Mouse (Mus musculus) small intestine, adult 2 months (tissue): Measurements from ENCODE around the gene H13. TPM values are rescaled to one million over a fixed set of nuclear protein-coding genes. Genes with fewer than 3 reads are reported as not detected.
A peak's percentile ranks its signal among the peaks of the same experiment; 100 is the strongest.

Experiments
- H3K27ac ChIP-seq: fragments of 200-500 bp; 2 replicates; pipeline ENCODE4 v1.5.1; 2012; ENCODE audit warnings: low read depth, low read length, control low read depth, inconsistent platforms; ENCODE audit not compliant: insufficient read depth
- H3K27me3 ChIP-seq: fragments of 200-500 bp; 2 replicates; pipeline ENCODE4 v1.6.1; 2012; ENCODE audit warnings: mild to moderate bottlenecking, moderate library complexity, low read length, inconsistent platforms; ENCODE audit not compliant: control insufficient read depth, insufficient read depth
- H3K36me3 ChIP-seq: fragments of 200-500 bp; 2 replicates; pipeline ENCODE4 v1.6.1; 2012; ENCODE audit warnings: mild to moderate bottlenecking, low read length, control low read depth, inconsistent platforms; ENCODE audit not compliant: control insufficient read depth, insufficient read depth
- H3K4me1 ChIP-seq: fragments of 200-500 bp; 2 replicates; pipeline ENCODE4 v1.6.1; 2012; ENCODE audit warnings: low read length, inconsistent platforms, mixed read lengths; ENCODE audit not compliant: control insufficient read depth, insufficient read depth, insufficient read length
- H3K4me3 ChIP-seq: fragments of 200-500 bp; 2 replicates; pipeline ENCODE4 v1.5.1; 2012; ENCODE audit warnings: low read depth, mild to moderate bottlenecking, control low read depth, inconsistent platforms, low read length, moderate library complexity
- CTCF ChIP-seq: fragments of 200-500 bp; IDR thresholded peaks from 2 replicates; pipeline ENCODE4 v1.5.1; 2012; ENCODE audit warnings: low read depth, mild to moderate bottlenecking, control low read depth, inconsistent platforms, low read length, moderate library complexity, mixed read lengths; ENCODE audit not compliant: insufficient replicate concordance, insufficient read length; ENCODE audit errors: extremely low read depth
- POLR2A ChIP-seq: fragments of 200-500 bp; IDR thresholded peaks from 2 replicates; pipeline ENCODE4 v1.6.1; 2012; ENCODE audit warnings: low read depth, mild to moderate bottlenecking, control low read depth, inconsistent platforms, low read length, moderate library complexity
- WGBS: fragments of 180-500 bp; shearing (Covaris S2); methylation state at CpG from one replicate; pipeline ENCODE4 v1.1.7; 2018; 5-methylcytosine and 5-hydroxymethylcytosine counted together
- polyA plus RNA-seq: library from polyadenylated mRNA; depleted of rRNA; stranded (reverse); fragments of >200 nt; gene quantifications from 2 replicates; pipeline ENCODE4 v1.2.3, GENCODE M21; 2012

The H13 gene
- polyA plus RNA-seq, 1 experiment = 199 TPM

DNA sequence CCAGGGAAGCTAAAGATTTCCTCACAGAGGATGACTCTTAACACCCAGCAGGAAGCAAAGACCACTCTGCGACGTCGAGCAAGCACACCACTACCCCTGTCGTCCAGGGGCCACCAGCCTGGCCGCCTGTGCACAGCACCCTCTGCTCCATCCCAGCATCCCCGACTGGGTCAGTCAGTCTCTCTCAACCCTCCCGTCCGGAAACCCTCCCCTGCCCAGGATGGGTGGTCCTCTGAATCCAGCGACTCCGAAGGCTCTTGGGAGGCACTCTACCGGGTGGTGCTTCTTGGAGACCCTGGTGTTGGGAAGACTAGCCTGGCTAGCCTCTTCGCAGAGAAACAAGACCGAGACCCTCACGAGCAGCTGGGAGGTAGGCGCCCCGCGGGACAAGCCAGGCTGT is 41.2 kb upstream of the H13 start:
- no peak for TF ChIP-seq CTCF
- TF ChIP-seq POLR2A = no peak
- Histone ChIP-seq H3K27ac (peak overlapping the region; percentile 19; the same call in 1 of the 2 replicates), H3K27me3 (peaks cover 20% of the 10 kb centered on the region), H3K36me3 (no peaks in the 10 kb centered on the region), H3K4me3 (peak overlapping the region; percentile 63), H3K4me1 (no peaks in the 10 kb centered on the region; the same call in 1 of the 2 replicates)
- 46% methylated on average over 17 of the region's 17 CpGs for WGBS

GRCm38 (mm10) chr2:152629239-152629638 is 40.0 kb upstream of the H13 start:
- no peak overlapping the region for H3K27ac ChIP-seq
- H3K27me3 ChIP-seq = peaks cover 20% of the 10 kb centered on the region
- H3K4me3 ChIP-seq = no peak overlapping the region; the same call in 1 of the 2 replicates
- 29% methylated on average over 3 of the region's 3 CpGs for WGBS
- TF ChIP-seq CTCF (no peak), POLR2A (no peak)
- no peaks in the 10 kb centered on the region for H3K36me3 ChIP-seq
- H3K4me1 ChIP-seq = no peaks in the 10 kb centered on the region; the same call in 1 of the 2 replicates

DNA sequence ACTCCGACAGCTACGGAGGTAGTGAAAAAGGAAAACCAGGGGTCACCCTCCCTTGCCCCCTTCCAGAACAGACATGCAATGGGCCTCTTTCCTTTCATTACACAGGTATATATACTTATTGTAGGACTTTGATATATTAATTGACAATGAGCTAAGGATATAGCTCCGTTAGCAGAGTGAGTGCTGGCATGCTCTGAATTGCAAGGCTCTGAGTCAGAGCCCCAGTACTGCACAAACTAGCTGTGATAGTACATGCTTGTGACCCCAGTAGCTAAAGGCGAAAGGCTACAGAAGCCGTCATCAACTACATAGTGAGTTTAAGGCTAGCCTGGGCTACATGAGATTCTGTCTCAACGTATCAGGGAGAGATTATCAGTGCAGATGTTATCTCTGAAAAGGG is 39.4 kb upstream of the H13 start:
- no peak for TF ChIP-seq CTCF
- no peak for TF ChIP-seq POLR2A
- Histone ChIP-seq H3K36me3 (no peaks in the 10 kb centered on the region), H3K27me3 (peaks cover 20% of the 10 kb centered on the region), H3K4me3 (no peak overlapping the region), H3K4me1 (no peaks in the 10 kb centered on the region; the same call in 1 of the 2 replicates), H3K27ac (no peak overlapping the region)
- 75% methylated on average over 6 of the region's 6 CpGs for WGBS

- Histone ChIP-seq H3K4me3 (no peak overlapping the region), H3K27me3 (no peaks in the 10 kb centered on the region; the same call in none of the 2 replicates), H3K27ac (no peak overlapping the region), H3K4me1 (no peaks in the 10 kb centered on the region), H3K36me3 (no peaks in the 10 kb centered on the region)
- 35% methylated on average over 17 of the region's 17 CpGs for WGBS
- TF ChIP-seq POLR2A (no peak), CTCF (no peak)
These were observed 35.9 kb upstream of the H13 start for GRCm38 (mm10) chr2:152633334-152633733.

DNA sequence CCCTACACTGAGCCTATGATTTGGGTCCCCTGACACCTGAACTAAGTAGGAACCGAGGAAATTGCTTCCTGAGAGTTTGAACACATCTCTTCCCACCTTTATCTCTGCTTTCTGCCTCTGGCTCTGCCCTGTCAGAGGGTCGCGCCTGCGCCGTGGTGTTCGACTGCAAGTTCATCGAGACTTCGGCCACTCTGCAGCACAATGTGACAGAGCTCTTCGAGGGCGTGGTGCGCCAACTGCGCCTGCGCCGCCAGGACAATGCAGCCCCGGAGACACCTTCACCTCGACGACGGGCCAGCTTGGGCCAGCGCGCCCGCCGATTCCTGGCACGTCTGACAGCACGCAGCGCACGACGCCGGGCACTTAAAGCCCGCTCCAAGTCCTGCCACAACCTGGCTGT is 35.0 kb upstream of the H13 start:
- Histone ChIP-seq H3K36me3 (no peaks in the 10 kb centered on the region), H3K4me3 (no peak overlapping the region), H3K27ac (no peak overlapping the region), H3K4me1 (no peaks in the 10 kb centered on the region), H3K27me3 (no peaks in the 10 kb centered on the region; the same call in none of the 2 replicates)
- TF ChIP-seq POLR2A (no peak), CTCF (no peak)
- WGBS = 54% methylated on average over 29 of the region's 29 CpGs

DNA sequence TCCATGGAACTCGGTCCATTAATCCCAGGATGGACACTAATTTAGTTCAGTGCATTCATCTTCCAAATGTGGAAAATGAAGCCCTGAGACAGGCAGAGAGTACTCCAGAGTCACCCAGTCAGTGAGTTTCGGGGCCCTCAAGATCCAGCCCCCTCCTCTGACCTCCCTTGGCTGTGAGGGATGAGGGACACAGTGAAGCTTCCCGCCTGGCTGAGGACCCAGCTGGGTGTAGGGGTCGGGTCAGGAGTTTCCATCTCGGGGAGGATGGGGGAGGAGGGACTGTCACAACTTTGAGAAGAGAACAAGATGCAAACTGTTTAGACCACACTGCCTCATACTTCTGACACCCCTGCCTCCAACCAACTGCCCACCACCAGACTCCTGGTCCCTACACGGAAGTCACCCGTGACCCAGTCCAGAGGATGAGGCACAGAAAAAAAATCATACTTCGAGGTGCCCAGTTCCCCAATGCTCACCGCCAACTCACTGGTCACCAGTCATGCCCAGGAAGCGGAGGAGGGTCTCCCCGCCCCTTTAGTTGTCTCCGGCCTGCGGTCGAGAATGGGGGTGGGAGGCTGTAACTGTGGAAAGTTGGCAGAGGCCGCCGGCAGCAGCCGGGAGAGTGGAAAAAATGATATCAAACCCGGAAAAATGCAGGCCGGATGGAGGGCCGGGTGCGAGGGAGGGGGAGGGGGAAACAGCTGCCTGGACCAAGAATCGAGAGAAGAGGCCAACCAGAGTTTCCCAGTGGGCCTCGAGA is 32.8 kb upstream of the H13 start:
- TF ChIP-seq POLR2A (no peak), CTCF (no peak)
- 67% methylated on average over 23 of the region's 23 CpGs for WGBS
- H3K27me3 ChIP-seq = no peaks in the 10 kb centered on the region; the same call in none of the 2 replicates
- no peaks in the 10 kb centered on the region for H3K36me3 ChIP-seq
- H3K4me1 ChIP-seq = no peaks in the 10 kb centered on the region
- H3K27ac ChIP-seq = peak overlapping the region; percentile 78
- H3K4me3 ChIP-seq = peak overlapping the region; percentile 18; the same call in 1 of the 2 replicates

DNA sequence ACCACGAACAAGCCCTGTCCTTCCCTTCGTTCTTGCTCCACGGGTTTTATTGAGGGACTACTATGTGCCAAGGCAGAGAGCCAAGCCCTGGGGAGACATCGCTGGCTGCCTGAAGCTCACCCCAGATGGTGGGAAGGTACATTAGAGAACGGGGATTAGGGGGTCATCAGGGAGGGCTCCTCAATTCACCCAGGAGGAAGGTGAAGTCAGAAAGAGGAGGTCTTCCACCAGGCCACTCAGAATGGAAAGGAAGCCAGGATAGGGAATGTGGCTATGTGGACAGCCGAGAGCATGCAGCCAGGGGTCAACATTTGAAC is 32.3 kb upstream of the H13 start:
- H3K4me3 ChIP-seq = no peak overlapping the region
- H3K27ac ChIP-seq = peak overlapping the region; percentile 60
- no peaks in the 10 kb centered on the region for H3K36me3 ChIP-seq
- TF ChIP-seq POLR2A (no peak), CTCF (no peak)
- WGBS = 60% methylated on average over 6 of the region's 6 CpGs
- no peaks in the 10 kb centered on the region for H3K4me1 ChIP-seq
- H3K27me3 ChIP-seq = no peaks in the 10 kb centered on the region; the same call in none of the 2 replicates

- no peaks in the 10 kb centered on the region for H3K4me1 ChIP-seq
- no peak overlapping the region for H3K4me3 ChIP-seq
- H3K27ac ChIP-seq = peak overlapping the region; percentile 60; the same call in 1 of the 2 replicates
- H3K36me3 ChIP-seq = no peaks in the 10 kb centered on the region
- no peak for TF ChIP-seq POLR2A
- no peak for TF ChIP-seq CTCF
- 80% methylated on average over 4 of the region's 4 CpGs for WGBS
- H3K27me3 ChIP-seq = no peaks in the 10 kb centered on the region; the same call in none of the 2 replicates
These were observed 31.9 kb upstream of the H13 start for GRCm38 (mm10) chr2:152637381-152637780.
